Mouse (Mus musculus) CH12.LX (cell line): Measurements from ENCODE around the gene Eme2. TPM values are rescaled to one million over a fixed set of nuclear protein-coding genes. Genes with fewer than 3 reads are reported as not detected.

Experiments used
- DNase-seq: peaks from one replicate; pipeline ENCODE4 v3.0.0-alpha.2; 2013; ENCODE audit errors: extremely low read depth
- H3K27ac ChIP-seq: 2 replicates; pipeline ENCODE4 v1.5.1; 2012; ENCODE audit warnings: low read depth, mild to moderate bottlenecking, control low read depth, moderate library complexity; ENCODE audit not compliant: insufficient read depth
- H3K27me3 ChIP-seq: replicated peaks from 2 replicates; pipeline ENCODE3; 2012; ENCODE audit warnings: inconsistent platforms
- H3K36me3 ChIP-seq, 2 experiments: replicated peaks in 1 of 2; 2 replicates each; pipeline versions ENCODE3 to v1.6.1; 2012; ENCODE audit warnings: inconsistent platforms in 1 of 2, low read length in 1 of 2, mild to moderate bottlenecking in 1 of 2, mixed read lengths in 1 of 2, moderate library complexity in 1 of 2; ENCODE audit not compliant: control insufficient read depth in 1 of 2, insufficient read depth in 1 of 2
- H3K4me1 ChIP-seq, 2 experiments: 2 replicates each; pipeline ENCODE4 v1.6.1; 2012; ENCODE audit warnings: inconsistent platforms in 1 of 2, moderate library complexity in 1 of 2; ENCODE audit not compliant: insufficient read depth in 2 of 2, control insufficient read depth in 1 of 2
- H3K4me2 ChIP-seq: 2 replicates; pipeline ENCODE4 v1.6.1; 2012; ENCODE audit warnings: low read depth, mild to moderate bottlenecking, control low read depth; ENCODE audit not compliant: poor library complexity, insufficient read depth, severe bottlenecking
- H3K4me3 ChIP-seq, 3 experiments: fragments of 150-350 bp in 1 of 3; sonication (generic) in 1 of 3; replicated peaks in 1 of 3; 2 replicates each; pipeline versions ENCODE3 to v1.5.1; 2011 to 2012; ENCODE audit warnings: low read depth in 2 of 3, low read length in 2 of 3, mild to moderate bottlenecking in 2 of 3, moderate library complexity in 2 of 3, control low read depth in 1 of 3, improper control_type of control experiment in 1 of 3, inconsistent platforms in 1 of 3, mixed read lengths in 1 of 3; ENCODE audit not compliant: poor library complexity in 1 of 3
- H3K79me2 ChIP-seq: replicated peaks from 2 replicates; pipeline ENCODE4 v1.6.1; 2012; ENCODE audit warnings: mild to moderate bottlenecking, moderate library complexity; ENCODE audit not compliant: control insufficient read depth, poor library complexity, insufficient read depth, severe bottlenecking; ENCODE audit errors: extremely low read depth
- H3K9ac ChIP-seq: 2 replicates; pipeline ENCODE4 v1.6.1; 2012; ENCODE audit warnings: low read depth, mild to moderate bottlenecking, control low read depth, moderate library complexity; ENCODE audit not compliant: insufficient read depth
- H3K9me3 ChIP-seq: replicated peaks from 2 replicates; pipeline ENCODE3; 2012; ENCODE audit warnings: low read length, inconsistent platforms, mixed read lengths
- CHD2 ChIP-seq: IDR thresholded peaks from 2 replicates; pipeline ENCODE4 v1.6.1; 2011; ENCODE audit warnings: low read length, improper control_type of control experiment
- CTCF ChIP-seq, 2 experiments: IDR thresholded peaks in 1 of 2; conservative IDR thresholded peaks in 1 of 2; 2 replicates each; pipeline ENCODE4 v1.5.1; 2011 to 2012; ENCODE audit warnings: low read depth in 2 of 2, low read length in 2 of 2, improper control_type of control experiment in 1 of 2, inconsistent platforms in 1 of 2, mild to moderate bottlenecking in 1 of 2, moderate library complexity in 1 of 2
- E2F4 ChIP-seq: IDR thresholded peaks from 2 replicates; pipeline ENCODE4 v1.6.1; 2011; ENCODE audit warnings: low read depth, low read length, improper control_type of control experiment; ENCODE audit not compliant: insufficient replicate concordance
- ETS1 ChIP-seq: conservative IDR thresholded peaks from 2 replicates; pipeline ENCODE4 v1.6.1; 2012; ENCODE audit warnings: low read depth, mild to moderate bottlenecking, inconsistent platforms, low read length, improper control_type of control experiment, moderate library complexity
- GABPA ChIP-seq: IDR thresholded peaks from 2 replicates; pipeline ENCODE4 v1.6.1; 2012; ENCODE audit warnings: low read depth, low read length, improper control_type of control experiment, inconsistent platforms; ENCODE audit not compliant: insufficient replicate concordance
- HCFC1 ChIP-seq: IDR thresholded peaks from 2 replicates; pipeline ENCODE4 v1.6.1; 2012; ENCODE audit warnings: low read depth, mild to moderate bottlenecking, inconsistent platforms, low read length, improper control_type of control experiment
- IRF4 ChIP-seq: IDR thresholded peaks from 2 replicates; pipeline ENCODE4 v1.6.1; 2014; ENCODE audit warnings: low read depth, mild to moderate bottlenecking, inconsistent platforms, low read length, improper control_type of control experiment
- MAZ ChIP-seq: IDR thresholded peaks from 2 replicates; pipeline ENCODE4 v1.6.1; 2012; ENCODE audit warnings: low read depth, mild to moderate bottlenecking, inconsistent platforms, low read length, improper control_type of control experiment, moderate library complexity
- MXI1 ChIP-seq: IDR thresholded peaks from 2 replicates; pipeline ENCODE4 v1.6.1; 2011; ENCODE audit warnings: mild to moderate bottlenecking, low read depth, low read length, improper control_type of control experiment
- NELFE ChIP-seq: IDR thresholded peaks from 2 replicates; pipeline ENCODE4 v1.6.1; 2011; ENCODE audit warnings: low read depth, low read length, improper control_type of control experiment
- NRF1 ChIP-seq: IDR thresholded peaks from 2 replicates; pipeline ENCODE4 v1.6.1; 2014; ENCODE audit warnings: low read depth, mild to moderate bottlenecking, inconsistent platforms, low read length, improper control_type of control experiment, moderate library complexity
- POLR2AphosphoS2 ChIP-seq: IDR thresholded peaks from 2 replicates; pipeline ENCODE4 v1.6.1; 2011; ENCODE audit warnings: low read depth, low read length, improper control_type of control experiment
- SIN3A ChIP-seq: IDR thresholded peaks from 2 replicates; pipeline ENCODE4 v1.6.1; 2012; ENCODE audit warnings: low read length, improper control_type of control experiment, inconsistent platforms
- UBTF ChIP-seq: IDR thresholded peaks from 2 replicates; pipeline ENCODE4 v1.6.1; 2012; ENCODE audit warnings: low read depth, mild to moderate bottlenecking, inconsistent platforms, low read length, improper control_type of control experiment, moderate library complexity
- ZMIZ1 ChIP-seq: IDR thresholded peaks from 2 replicates; pipeline ENCODE4 v1.6.1; 2012; ENCODE audit warnings: low read depth, mild to moderate bottlenecking, inconsistent platforms, low read length, improper control_type of control experiment
- dilution Hi-C: fragments of 300-500 bp; cut with MboI; formaldehyde crosslinking; loops from 2 replicates; pipeline ENCODE4 v1.14.3; 2020; ENCODE audit warnings: low sequenced_read_pairs; ENCODE audit not compliant: extremely low pct_unique_long_range_greater_than_20kb, extremely low pct_ligation_motif_present
- in situ Hi-C: fragments of 300-500 bp; cut with MboI; formaldehyde crosslinking; loops from 3 replicates; pipeline ENCODE4 v1.14.3; 2019; ENCODE audit warnings: low sequenced_read_pairs, low pct_ligation_motif_present, low pct_unique_long_range_greater_than_20kb, mixed read lengths
- polyA plus RNA-seq: library from polyadenylated mRNA; unstranded; fragments of >175 nt; gene quantifications from 2 replicates; pipeline ENCODE4 v1.2.1, GENCODE M21; 2012; ENCODE audit warnings: low read depth; ENCODE audit not compliant: insufficient read length
- total RNA-seq, 2 experiments: library from RNA; depleted of rRNA; stranded (reverse); fragments of 300-350 nt in 1 of 2; fragments of >200 nt in 1 of 2; gene quantifications; 2 replicates each; pipeline ENCODE4 v1.2.3; 2012 to 2014

The Eme2 gene
- total and polyA plus RNA-seq, 3 experiments: 12.7 to 19.7 (median 16.9) TPM

- TF ChIP-seq MAZ (no peak), UBTF (peak; percentile 81), IRF4 (no peak; the same call in 1 of the 2 replicates), NELFE (peak; percentile 89), ETS1 (no peak), HCFC1 (peak; percentile 79), GABPA (no peak), E2F4 (no peak), CHD2 (no peak), SIN3A (peak; percentile 26), POLR2AphosphoS2 (peak; percentile 96), MXI1 (peak; percentile 48; the same call in 1 of the 2 replicates), NRF1 (no peak)
These were observed 41.7 kb upstream of the Eme2 start, which contains the start of gene Mapk8ip3 (continued) for GRCm38 (mm10) chr17:24936259-24937237.

GRCm38 (mm10) chr17:24935666-24936065 is 40.8 kb upstream of the Eme2 start:
- H3K4me2 ChIP-seq: peak overlapping the region; percentile 90
- H3K9me3 ChIP-seq: no peaks in the 10 kb centered on the region
- H3K36me3 ChIP-seq: peaks cover 7 to 34% of the 10 kb centered on the region in 2 experiments
- H3K27ac ChIP-seq: no peak overlapping the region
- no peak for DNase-seq
- H3K79me2 ChIP-seq: peaks cover 52% of the 10 kb centered on the region
- H3K27me3 ChIP-seq: no peaks in the 10 kb centered on the region
- dilution Hi-C loops (no loop called here), in situ Hi-C loops (no loop called here)
- peak overlapping the region; percentile 74 to 99 (median 98) for H3K4me3 ChIP-seq
- H3K4me1 ChIP-seq: peaks cover 8 to 34% of the 10 kb centered on the region in 2 experiments; a peak in 3 of 4 replicates
- H3K9ac ChIP-seq: peak overlapping the region; percentile 75
- TF ChIP-seq ZMIZ1: no peak

GRCm38 (mm10) chr17:24934926-24935325 is 40.0 kb upstream of the Eme2 start:
- Histone ChIP-seq H3K9me3 (no peaks in the 10 kb centered on the region), H3K9ac (peak overlapping the region; percentile 21; the same call in 1 of the 2 replicates), H3K79me2 (peaks cover 59% of the 10 kb centered on the region), H3K4me3 (peak overlapping the region in 2 of 3 experiments; percentile 74 to 98), H3K27me3 (no peaks in the 10 kb centered on the region), H3K27ac (no peak overlapping the region), H3K4me1 (peaks cover 8 to 32% of the 10 kb centered on the region in 2 experiments; a peak in 3 of 4 replicates), H3K36me3 (peaks cover 7 to 38% of the 10 kb centered on the region in 2 experiments), H3K4me2 (peak overlapping the region; percentile 90; the same call in 1 of the 2 replicates)
- TF ChIP-seq CTCF (conservative IDR thresholded peaks at IDR 0.05 in 1 of 2, IDR thresholded peaks at IDR 0.05 in 1 of 2; ENCODE audit: low read depth in 2 of 2, low read length in 2 of 2) (no peak), SIN3A (0 out of 2 replicates have a peak, but pooled peaks have one; percentile 32), E2F4 (no peak)
- in situ Hi-C loops: no loop called here
- dilution Hi-C loops: no loop called here
- DNase-seq: no peak
